Mouse (Mus musculus) intestine, postnatal 0 days (tissue): ENCODE results near the gene Ntn4. TPM values are rescaled to one million over a fixed set of nuclear protein-coding genes. Genes with fewer than 3 reads are reported as not detected.

Experiments
- ATAC-seq: fragments of 200-750 bp; cut with Nextera tagmentation; 2 replicates; pipeline ENCODE4 v1.8.0; 2017; ENCODE audit warnings: mild to moderate bottlenecking, moderate TSS enrichment, moderate library complexity
- H3K27ac ChIP-seq: fragments of 300-500 bp; sonication (generic); 2 replicates; pipeline ENCODE4 v1.5.1; 2014; ENCODE audit warnings: mild to moderate bottlenecking, low read depth, low read length, moderate library complexity
- H3K27me3 ChIP-seq: fragments of 300-500 bp; sonication (generic); replicated peaks from 2 replicates; pipeline ENCODE4 v1.6.1; 2014; ENCODE audit warnings: low read length, mixed read lengths; ENCODE audit not compliant: control insufficient read depth, insufficient read depth
- H3K36me3 ChIP-seq: fragments of 300-500 bp; sonication (generic); 2 replicates; pipeline ENCODE4 v1.6.1; 2014; ENCODE audit warnings: mild to moderate bottlenecking, moderate library complexity; ENCODE audit not compliant: control insufficient read depth, insufficient read depth
- H3K4me1 ChIP-seq: fragments of 300-500 bp; sonication (generic); replicated peaks from 2 replicates; pipeline ENCODE4 v1.6.1; 2014; ENCODE audit warnings: antibody characterized with exemption, low read length, mixed read lengths; ENCODE audit not compliant: control insufficient read depth, insufficient read depth
- H3K4me2 ChIP-seq: fragments of 300-500 bp; sonication (generic); replicated peaks from 2 replicates; pipeline ENCODE4 v1.6.1; 2014; ENCODE audit warnings: low read depth, mild to moderate bottlenecking, moderate library complexity
- H3K4me3 ChIP-seq: fragments of 300-500 bp; sonication (generic); 2 replicates; pipeline ENCODE4 v1.5.1; 2014; ENCODE audit warnings: low read depth, low read length
- H3K9ac ChIP-seq: fragments of 300-500 bp; sonication (generic); 2 replicates; pipeline ENCODE4 v1.6.1; 2014; ENCODE audit warnings: mild to moderate bottlenecking, low read depth, low read length
- H3K9me3 ChIP-seq: fragments of 300-500 bp; sonication (generic); 2 replicates; pipeline ENCODE4 v1.6.1; 2016; ENCODE audit warnings: mixed run types; ENCODE audit not compliant: control insufficient read depth
- CTCF ChIP-seq: sonication (generic); IDR thresholded peaks from 2 replicates; pipeline ENCODE4 v1.5.1; 2016; ENCODE audit warnings: low read depth, mild to moderate bottlenecking, control low read depth, antibody characterized with exemption, moderate library complexity
- WGBS: fragments of 180-500 bp; shearing (Covaris S2); extraction: QIAGEN DNeasy Blood & Tissue Kit; methylation state at CpG from one replicate; pipeline ENCODE4 v1.1.7; 2014; 5-methylcytosine and 5-hydroxymethylcytosine counted together
- polyA plus RNA-seq: library from polyadenylated mRNA; unstranded; fragments of >200 nt; fragmentation: Nextera tagmentation; extraction: Ambion mirVana; gene quantifications from 2 replicates; pipeline ENCODE4 v1.2.1, GENCODE M21; 2015

Ntn4 gene
- polyA plus RNA-seq, 1 experiment from 2014 or later = 0.10 TPM

DNA sequence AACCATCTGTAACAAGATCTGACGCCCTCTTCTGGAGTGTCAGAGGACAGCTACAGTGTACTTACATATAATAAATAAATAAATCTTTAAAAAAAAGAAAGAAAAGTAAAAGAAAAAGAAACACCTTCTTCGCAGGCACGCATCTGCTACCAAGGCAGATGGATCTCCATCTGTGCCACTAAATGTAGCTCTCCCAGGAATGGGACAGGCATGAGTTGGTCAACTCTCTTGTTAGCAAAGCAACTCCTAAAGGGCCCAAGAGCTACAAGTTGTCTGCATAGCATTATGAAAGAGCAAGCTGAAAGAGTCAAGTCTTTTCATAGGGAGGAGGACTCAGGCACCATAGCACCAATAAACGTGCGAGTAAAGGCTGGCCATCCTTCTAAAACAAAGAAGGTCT lies 119.9 kb downstream of the Ntn4 start:
- Histone ChIP-seq H3K9ac (no peak overlapping the region), H3K36me3 (no peaks in the 10 kb centered on the region), H3K9me3 (no peaks in the 10 kb centered on the region), H3K4me1 (no peaks in the 10 kb centered on the region), H3K27me3 (no peaks in the 10 kb centered on the region), H3K4me2 (no peak overlapping the region), H3K27ac (no peak overlapping the region), H3K4me3 (no peak overlapping the region)
- WGBS = 90% methylated on average over 5 of the region's 5 CpGs
- ATAC-seq = no peak
- no peak for TF ChIP-seq CTCF

DNA sequence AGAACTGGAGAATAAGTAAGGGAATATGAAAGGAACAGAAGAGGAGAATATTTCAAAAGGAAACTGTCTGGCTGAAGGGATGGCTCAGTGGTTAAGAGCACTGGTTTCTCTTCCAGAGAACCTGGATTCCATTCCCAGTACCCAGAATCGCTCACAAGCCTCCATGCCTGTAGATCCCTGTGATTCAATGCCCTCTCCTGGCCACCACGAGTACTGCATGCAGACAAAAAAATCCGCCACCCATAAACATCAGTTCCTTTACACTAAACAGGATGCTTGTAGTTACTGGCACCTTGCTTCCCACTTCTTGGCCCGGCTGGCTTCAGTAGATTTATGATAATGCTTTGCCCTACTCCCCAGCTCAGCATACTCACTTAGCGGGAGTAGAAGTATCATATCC lies 122.6 kb downstream of the Ntn4 start:
- H3K36me3 ChIP-seq = no peaks in the 10 kb centered on the region
- 44% methylated on average over 5 of the region's 5 CpGs for WGBS
- H3K4me1 ChIP-seq = no peaks in the 10 kb centered on the region
- no peak for ATAC-seq
- no peaks in the 10 kb centered on the region for H3K27me3 ChIP-seq
- H3K4me3 ChIP-seq = no peak overlapping the region
- H3K9me3 ChIP-seq = no peaks in the 10 kb centered on the region
- no peak overlapping the region for H3K27ac ChIP-seq
- TF ChIP-seq CTCF = peak; percentile 76
- no peak overlapping the region for H3K4me2 ChIP-seq
- H3K9ac ChIP-seq = no peak overlapping the region

DNA sequence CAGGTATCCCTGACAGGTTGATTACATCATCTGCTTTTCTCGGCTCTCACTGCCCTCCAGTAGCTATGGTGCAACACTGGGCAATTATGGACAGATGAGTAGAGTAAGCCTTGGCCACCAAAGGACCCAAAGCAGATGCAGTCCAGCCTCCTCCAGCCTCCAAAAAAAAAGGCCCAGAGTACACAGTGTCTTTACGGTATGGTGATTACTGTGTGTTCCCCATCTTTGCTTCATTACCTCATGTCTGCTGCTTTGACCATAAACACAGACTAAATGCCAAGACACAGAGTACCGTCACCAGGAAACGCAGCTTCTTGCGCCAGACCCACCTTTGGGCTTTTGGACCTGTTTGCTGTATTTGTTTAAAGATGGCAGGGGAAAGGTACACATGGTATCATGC lies 125.7 kb downstream of the Ntn4 start:
- Histone ChIP-seq H3K27me3 (no peaks in the 10 kb centered on the region), H3K9ac (no peak overlapping the region), H3K4me1 (no peaks in the 10 kb centered on the region), H3K9me3 (no peaks in the 10 kb centered on the region), H3K36me3 (no peaks in the 10 kb centered on the region), H3K4me2 (no peak overlapping the region), H3K4me3 (no peak overlapping the region), H3K27ac (no peak overlapping the region)
- TF ChIP-seq CTCF = no peak
- 86% methylated on average over 5 of the region's 5 CpGs for WGBS
- ATAC-seq = no peak

DNA sequence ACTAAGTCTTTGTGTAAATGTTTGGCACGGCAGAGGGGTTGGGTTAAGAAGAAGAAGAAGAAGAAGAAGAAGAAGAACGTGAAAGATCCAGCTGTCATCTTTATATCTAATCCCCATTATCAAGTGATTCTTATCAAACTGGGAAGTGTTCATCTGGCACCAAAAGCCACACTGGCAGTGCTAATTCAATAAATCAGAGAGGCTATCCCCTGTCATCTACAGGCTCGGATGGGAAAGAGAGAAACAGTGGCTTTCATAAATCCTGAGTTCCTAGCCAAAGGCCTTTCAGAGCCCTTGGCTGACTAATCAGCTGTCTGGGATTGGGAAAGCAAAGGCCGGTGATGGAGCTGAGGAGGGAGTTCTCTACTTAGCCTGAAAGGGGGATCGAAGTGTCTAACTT lies 126.8 kb downstream of the Ntn4 start:
- TF ChIP-seq CTCF = no peak
- H3K36me3 ChIP-seq = no peaks in the 10 kb centered on the region
- 77% methylated on average over 5 of the region's 5 CpGs for WGBS
- no peak overlapping the region for H3K4me2 ChIP-seq
- no peaks in the 10 kb centered on the region for H3K9me3 ChIP-seq
- H3K27ac ChIP-seq = no peak overlapping the region
- H3K4me1 ChIP-seq = no peaks in the 10 kb centered on the region
- no peak overlapping the region for H3K4me3 ChIP-seq
- no peak for ATAC-seq
- no peak overlapping the region for H3K9ac ChIP-seq
- no peaks in the 10 kb centered on the region for H3K27me3 ChIP-seq

DNA sequence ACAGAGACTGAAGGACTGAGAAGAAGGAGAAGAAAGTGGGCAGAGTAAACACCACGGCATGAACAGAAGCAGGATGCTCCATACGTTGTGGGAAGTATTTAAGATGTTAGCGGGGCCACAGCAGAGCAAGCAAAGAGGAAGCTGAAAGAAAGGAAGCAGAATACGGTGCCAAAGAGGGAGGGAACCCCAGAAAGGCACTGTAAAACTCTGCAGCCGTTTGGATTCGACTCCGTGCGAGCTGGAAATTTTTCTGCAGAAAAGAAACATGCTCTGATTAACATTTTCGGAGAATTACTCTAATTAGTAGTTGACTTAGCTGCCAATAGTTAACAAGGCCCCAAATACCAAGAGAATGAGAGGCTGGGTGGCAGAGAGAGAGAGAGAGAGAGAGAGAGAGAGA lies 127.7 kb downstream of the Ntn4 start:
- no peak overlapping the region for H3K9ac ChIP-seq
- WGBS = 55% methylated on average over 9 of the region's 9 CpGs
- TF ChIP-seq CTCF = no peak

DNA sequence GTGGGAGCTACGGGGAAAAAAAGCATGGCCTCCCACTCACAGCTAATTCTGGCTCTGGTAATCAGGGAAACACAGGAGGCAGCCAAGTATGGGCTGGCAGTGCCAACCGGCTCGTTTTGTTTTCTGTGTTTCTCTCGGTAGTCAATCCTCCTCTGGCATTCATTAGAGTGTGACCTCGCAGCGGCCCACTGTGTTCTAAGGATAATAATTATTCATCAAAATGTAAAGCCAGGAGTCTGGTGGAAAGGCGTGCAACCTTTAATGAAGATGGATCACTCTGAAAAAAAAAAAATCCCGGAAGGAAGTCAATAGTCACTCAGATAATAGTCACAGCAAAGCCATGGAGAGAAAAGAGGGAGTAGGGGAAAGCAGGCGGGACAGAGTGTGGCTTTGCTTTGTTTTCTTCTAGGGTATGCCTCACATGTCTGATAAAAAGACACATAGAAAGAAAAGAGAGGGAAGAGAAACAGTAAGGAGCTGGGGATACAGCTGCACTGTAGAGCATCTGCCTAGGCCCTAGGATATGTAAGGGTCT lies 131.5 kb downstream of the Ntn4 start:
- H3K4me2 ChIP-seq = no peak overlapping the region
- H3K9me3 ChIP-seq = no peaks in the 10 kb centered on the region
- H3K36me3 ChIP-seq = no peaks in the 10 kb centered on the region
- H3K27me3 ChIP-seq = no peaks in the 10 kb centered on the region
- no peak overlapping the region for H3K4me3 ChIP-seq
- no peak for TF ChIP-seq CTCF
- no peak overlapping the region for H3K27ac ChIP-seq
- 59% methylated on average over 9 of the region's 9 CpGs for WGBS
- no peak for ATAC-seq
- no peaks in the 10 kb centered on the region for H3K4me1 ChIP-seq
- H3K9ac ChIP-seq = no peak overlapping the region

More for the DNA sequence above, 127.7 kb downstream of the Ntn4 start:
- no peak overlapping the region for H3K27ac ChIP-seq
- no peak overlapping the region for H3K4me2 ChIP-seq
- no peak overlapping the region for H3K4me3 ChIP-seq
- no peaks in the 10 kb centered on the region for H3K27me3 ChIP-seq
- no peaks in the 10 kb centered on the region for H3K9me3 ChIP-seq
- no peaks in the 10 kb centered on the region for H3K4me1 ChIP-seq
- no peaks in the 10 kb centered on the region for H3K36me3 ChIP-seq
- ATAC-seq = no peak

DNA sequence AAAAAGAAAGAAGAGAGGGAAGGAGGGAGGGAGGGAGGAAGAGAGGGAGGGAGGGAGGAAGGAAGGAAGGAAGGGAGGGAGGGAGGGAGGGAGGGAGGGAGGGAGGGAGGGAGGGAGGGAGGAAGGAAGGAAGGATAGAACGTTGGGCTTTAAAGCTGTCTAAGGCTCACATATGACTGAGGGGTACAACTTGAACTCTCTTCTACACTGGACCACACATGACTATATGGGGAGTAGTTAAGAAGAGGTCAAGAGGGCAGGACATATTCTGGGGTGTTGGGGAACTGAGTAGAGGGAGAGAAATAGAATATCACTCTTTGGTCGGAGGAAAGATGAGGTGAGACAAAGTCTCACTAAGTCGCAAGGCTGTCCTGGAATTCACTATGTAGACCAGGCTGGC lies 132.0 kb downstream of the Ntn4 start:
- Histone ChIP-seq H3K9ac (no peak overlapping the region), H3K4me1 (no peaks in the 10 kb centered on the region), H3K27me3 (no peaks in the 10 kb centered on the region), H3K4me2 (no peak overlapping the region), H3K9me3 (no peaks in the 10 kb centered on the region), H3K4me3 (no peak overlapping the region), H3K27ac (no peak overlapping the region), H3K36me3 (no peaks in the 10 kb centered on the region)
- ATAC-seq = no peak
- WGBS = 80% methylated on average over 3 of the region's 3 CpGs
- TF ChIP-seq CTCF = no peak
